Mouse (Mus musculus) MEL (cell line): ENCODE data around the gene Xpnpep2. TPM values are rescaled to one million over a fixed set of nuclear protein-coding genes. Genes with fewer than 3 reads are reported as not detected.
A peak's percentile ranks its signal among the peaks of the same experiment; 100 is the strongest.

Source experiments
- DNase-seq: peaks from one replicate; pipeline ENCODE4 v3.0.0; 2011; ENCODE audit warnings: low read depth, low spot score
- H3K27ac ChIP-seq: 2 replicates; pipeline ENCODE4 v1.5.1; 2012; ENCODE audit warnings: low read depth, mild to moderate bottlenecking, control low read depth, low read length, moderate library complexity; ENCODE audit not compliant: control insufficient read depth
- H3K27me3 ChIP-seq, 2 experiments: fragments of 150-350 bp in 1 of 2; sonication (generic) in 1 of 2; 2 replicates each; pipeline ENCODE4 v1.6.1; 2012; ENCODE audit warnings: low read length in 2 of 2, mild to moderate bottlenecking in 2 of 2, improper control_type of control experiment in 1 of 2, moderate library complexity in 1 of 2; ENCODE audit not compliant: insufficient read depth in 2 of 2, control insufficient read depth in 1 of 2
- H3K36me3 ChIP-seq, 2 experiments: 2 replicates each; pipeline ENCODE4 v1.6.1; 2012 to 2014; ENCODE audit warnings: low read length in 2 of 2, improper control_type of control experiment in 1 of 2, inconsistent platforms in 1 of 2, mild to moderate bottlenecking in 1 of 2; ENCODE audit not compliant: insufficient read depth in 2 of 2, control insufficient read depth in 1 of 2
- H3K4me1 ChIP-seq, 2 experiments: fragments of 150-350 bp in 1 of 2; sonication (generic) in 1 of 2; 2 replicates each; pipeline ENCODE4 v1.6.1; 2012; ENCODE audit warnings: low read length in 2 of 2, improper control_type of control experiment in 1 of 2, mild to moderate bottlenecking in 1 of 2; ENCODE audit not compliant: insufficient read depth in 2 of 2, control insufficient read depth in 1 of 2
- H3K4me3 ChIP-seq, 2 experiments: fragments of 150-350 bp in 1 of 2; sonication (generic) in 1 of 2; 2 replicates each; pipeline ENCODE4 v1.5.1; 2012; ENCODE audit warnings: low read depth in 2 of 2, low read length in 2 of 2, mild to moderate bottlenecking in 2 of 2, moderate library complexity in 2 of 2, control low read depth in 1 of 2, improper control_type of control experiment in 1 of 2; ENCODE audit not compliant: control insufficient read depth in 1 of 2, insufficient read depth in 1 of 2
- H3K79me2 ChIP-seq: 2 replicates; pipeline ENCODE4 v1.6.1; 2012; ENCODE audit warnings: mild to moderate bottlenecking, low read length, moderate library complexity; ENCODE audit not compliant: control insufficient read depth, poor library complexity, insufficient read depth
- H3K9ac ChIP-seq: 2 replicates; pipeline ENCODE4 v1.6.1; 2012; ENCODE audit warnings: low read depth, mild to moderate bottlenecking, control low read depth, low read length, moderate library complexity; ENCODE audit not compliant: control insufficient read depth, poor library complexity, severe bottlenecking
- H3K9me3 ChIP-seq: fragments of 150-350 bp; sonication (generic); replicated peaks from 2 replicates; pipeline ENCODE4 v1.6.1; 2012; ENCODE audit warnings: mild to moderate bottlenecking, low read length, improper control_type of control experiment, moderate library complexity; ENCODE audit not compliant: insufficient read depth
- CHD2 ChIP-seq: IDR thresholded peaks from 2 replicates; pipeline ENCODE4 v1.6.1; 2011; ENCODE audit warnings: low read length, improper control_type of control experiment
- CTCF ChIP-seq, 3 experiments: IDR thresholded peaks in 2 of 3; conservative IDR thresholded peaks in 1 of 3; 2 replicates each; pipeline ENCODE4 v1.5.1; 2011 to 2012; ENCODE audit warnings: low read length in 3 of 3, low read depth in 2 of 3, mild to moderate bottlenecking in 2 of 3, improper control_type of control experiment in 1 of 3, inconsistent platforms in 1 of 3, mixed read lengths in 1 of 3, moderate library complexity in 1 of 3; ENCODE audit not compliant: control insufficient read depth in 1 of 3, insufficient read depth in 1 of 3, poor library complexity in 1 of 3, severe bottlenecking in 1 of 3
- E2F4 ChIP-seq: IDR thresholded peaks from 2 replicates; pipeline ENCODE4 v1.6.1; 2011; ENCODE audit warnings: low read depth, low read length, improper control_type of control experiment, borderline replicate concordance
- ETS1 ChIP-seq: IDR thresholded peaks from 2 replicates; pipeline ENCODE4 v1.6.1; 2012; ENCODE audit warnings: low read depth, mild to moderate bottlenecking, inconsistent platforms, low read length, improper control_type of control experiment, moderate library complexity
- GABPA ChIP-seq: IDR thresholded peaks from 2 replicates; pipeline ENCODE4 v1.6.1; 2012; ENCODE audit warnings: low read depth, mild to moderate bottlenecking, inconsistent platforms, low read length, improper control_type of control experiment, moderate library complexity
- GATA1 ChIP-seq: IDR thresholded peaks from 2 replicates; pipeline ENCODE4 v1.6.1; 2011; ENCODE audit warnings: low read depth, low read length, improper control_type of control experiment
- HCFC1 ChIP-seq: IDR thresholded peaks from 2 replicates; pipeline ENCODE4 v1.6.1; 2012; ENCODE audit warnings: low read depth, mild to moderate bottlenecking, inconsistent platforms, low read length, improper control_type of control experiment, moderate library complexity
- MAFK ChIP-seq: IDR thresholded peaks from 2 replicates; pipeline ENCODE4 v1.6.1; 2011; ENCODE audit warnings: low read depth, mild to moderate bottlenecking, low read length, improper control_type of control experiment, borderline replicate concordance
- NELFE ChIP-seq: IDR thresholded peaks from 2 replicates; pipeline ENCODE4 v1.6.1; 2011; ENCODE audit warnings: low read depth, low read length, improper control_type of control experiment
- NRF1 ChIP-seq: IDR thresholded peaks from 2 replicates; pipeline ENCODE4 v1.6.1; 2014; ENCODE audit warnings: low read depth, mild to moderate bottlenecking, inconsistent platforms, low read length, improper control_type of control experiment, moderate library complexity; ENCODE audit not compliant: poor library complexity, insufficient read depth, severe bottlenecking
- UBTF ChIP-seq: IDR thresholded peaks from 2 replicates; pipeline ENCODE4 v1.6.1; 2012; ENCODE audit warnings: low read depth, mild to moderate bottlenecking, inconsistent platforms, low read length, improper control_type of control experiment, moderate library complexity, borderline replicate concordance; ENCODE audit not compliant: insufficient read depth
- ZNF384 ChIP-seq: IDR thresholded peaks from 2 replicates; pipeline ENCODE4 v1.6.1; 2012; ENCODE audit warnings: low read depth, mild to moderate bottlenecking, inconsistent platforms, low read length, improper control_type of control experiment
- polyA plus RNA-seq, 2 experiments: library from polyadenylated mRNA; stranded (reverse) in 1 of 2; unstranded in 1 of 2; fragments of >175 nt in 1 of 2; fragments of >200 nt in 1 of 2; gene quantifications; 2 replicates each; pipeline versions ENCODE4 v1.2.1 to v1.2.4; 2012; ENCODE audit warnings: low replicate concordance in 2 of 2, low read depth in 1 of 2; ENCODE audit not compliant: insufficient read length in 2 of 2, insufficient read depth in 1 of 2, missing spikeins in 1 of 2
- total RNA-seq: library from RNA; depleted of rRNA; stranded (reverse); fragments of 300-350 nt; gene quantifications from 2 replicates; pipeline ENCODE4 v1.2.3, GENCODE M21; 2012

Xpnpep2 gene
- total and polyA plus RNA-seq, 3 experiments, result 0.31 to 1.9 TPM; not detected in 1

- Histone ChIP-seq H3K27ac (no peak overlapping the region), H3K36me3 (no peaks in the 10 kb centered on the region), H3K27me3 (no peaks in the 10 kb centered on the region), H3K4me3 (no peak overlapping the region), H3K9ac (no peak overlapping the region), H3K4me1 (no peaks in the 10 kb centered on the region), H3K9me3 (no peaks in the 10 kb centered on the region), H3K79me2 (no peaks in the 10 kb centered on the region)
- no peak for DNase-seq
- no peak for TF ChIP-seq ETS1
- TF ChIP-seq MAFK, result no peak
- TF ChIP-seq GABPA, result no peak
- TF ChIP-seq NELFE, result no peak
- no peak for TF ChIP-seq UBTF
These were observed 44.2 kb upstream of the Xpnpep2 start for GRCm38 (mm10) chrX:48064166-48064853.

- DNase-seq, result peak; percentile 35
- H3K36me3 ChIP-seq, result no peaks in the 10 kb centered on the region
These were observed 41.6 kb upstream of the Xpnpep2 start for GRCm38 (mm10) chrX:48066891-48067290.

GRCm38 (mm10) chrX:48071961-48072360 is 36.6 kb upstream of the Xpnpep2 start:
- Histone ChIP-seq H3K9me3 (no peaks in the 10 kb centered on the region), H3K27ac (no peak overlapping the region), H3K4me3 (no peak overlapping the region), H3K27me3 (peaks cover 0 to 3% of the 10 kb centered on the region in 2 experiments; a peak in 1 of 4 replicates), H3K4me1 (no peaks in the 10 kb centered on the region), H3K79me2 (no peaks in the 10 kb centered on the region), H3K9ac (no peak overlapping the region), H3K36me3 (no peaks in the 10 kb centered on the region)
- TF ChIP-seq HCFC1, result no peak
- no peak for TF ChIP-seq E2F4
- TF ChIP-seq ZNF384, result no peak
- TF ChIP-seq UBTF, result no peak
- no peak for TF ChIP-seq GATA1
- no peak for TF ChIP-seq NRF1
- no peak for DNase-seq

More at GRCm38 (mm10) chrX:48066891-48067290, 41.6 kb upstream of the Xpnpep2 start:
- H3K27me3 ChIP-seq, result peaks cover 0 to 3% of the 10 kb centered on the region in 2 experiments; a peak in 1 of 4 replicates
- H3K27ac ChIP-seq, result no peak overlapping the region
- TF ChIP-seq NRF1, result no peak
- TF ChIP-seq CHD2, result peak; percentile 28; the same call in 1 of the 2 replicates
- no peak for TF ChIP-seq CTCF (IDR thresholded peaks at IDR 0.05 in 2 of 3, conservative IDR thresholded peaks at IDR 0.05 in 1 of 3; ENCODE audit: control insufficient read depth in 1 of 3, insufficient read depth in 1 of 3, low read depth in 2 of 3, low read length in 3 of 3, poor library complexity in 1 of 3, severe bottlenecking in 1 of 3)
- no peaks in the 10 kb centered on the region for H3K4me1 ChIP-seq
- no peak overlapping the region for H3K9ac ChIP-seq
- no peak overlapping the region for H3K4me3 ChIP-seq
- no peaks in the 10 kb centered on the region for H3K9me3 ChIP-seq
- H3K79me2 ChIP-seq, result no peaks in the 10 kb centered on the region
